Mouse (Mus musculus) liver, embryonic 14.5 days (tissue): ENCODE results near the gene Elmo1. TPM values are rescaled to one million over a fixed set of nuclear protein-coding genes. Genes with fewer than 3 reads are reported as not detected.

Source experiments
- ATAC-seq: fragments of 200-750 bp; cut with Nextera tagmentation; 2 replicates; pipeline ENCODE4 v1.8.0; 2017; ENCODE audit warnings: moderate number of reproducible peaks, mild to moderate bottlenecking, moderate library complexity; ENCODE audit not compliant: insufficient read depth
- DNase-seq, 3 experiments: peaks; one replicate each; pipeline ENCODE4 v3.0.0-alpha.2; 2012 to 2013; ENCODE audit warnings: low read depth in 3 of 3, low spot score in 3 of 3
- H3K27ac ChIP-seq: fragments of 300-500 bp; sonication (generic); 2 replicates; pipeline ENCODE4 v1.5.1; 2014; ENCODE audit warnings: moderate library complexity, mild to moderate bottlenecking, control low read depth, inconsistent platforms
- H3K27me3 ChIP-seq: fragments of 300-500 bp; sonication (generic); 2 replicates; pipeline ENCODE4 v1.6.1; 2014; ENCODE audit warnings: mild to moderate bottlenecking, low read length, moderate library complexity; ENCODE audit not compliant: control insufficient read depth, insufficient read depth
- H3K36me3 ChIP-seq: fragments of 300-500 bp; sonication (generic); replicated peaks from 2 replicates; pipeline ENCODE4 v1.6.1; 2014; ENCODE audit warnings: low read depth; ENCODE audit not compliant: control insufficient read depth, insufficient read depth
- H3K4me1 ChIP-seq, 2 experiments: fragments of 200-500 bp in 1 of 2; fragments of 300-500 bp in 1 of 2; sonication (generic) in 1 of 2; replicated peaks; 2 replicates each; pipeline ENCODE4 v1.6.1; 2012 to 2014; ENCODE audit warnings: antibody characterized with exemption in 1 of 2, inconsistent platforms in 1 of 2, low read length in 1 of 2; ENCODE audit not compliant: control insufficient read depth in 2 of 2, insufficient read depth in 2 of 2
- H3K4me2 ChIP-seq: fragments of 300-500 bp; sonication (generic); 2 replicates; pipeline ENCODE4 v1.6.1; 2014; ENCODE audit warnings: low read depth, mild to moderate bottlenecking, control low read depth, moderate library complexity
- H3K4me3 ChIP-seq, 2 experiments: fragments of 200-500 bp in 1 of 2; fragments of 300-500 bp in 1 of 2; sonication (generic) in 1 of 2; 2 replicates each; pipeline ENCODE4 v1.5.1; 2012 to 2014; ENCODE audit warnings: low read depth in 2 of 2, low read length in 2 of 2, mild to moderate bottlenecking in 2 of 2, control low read depth in 1 of 2, inconsistent platforms in 1 of 2, moderate library complexity in 1 of 2; ENCODE audit not compliant: insufficient read depth in 1 of 2
- H3K9ac ChIP-seq: fragments of 300-500 bp; sonication (generic); replicated peaks from 2 replicates; pipeline ENCODE4 v1.6.1; 2014; ENCODE audit warnings: mild to moderate bottlenecking, control low read depth, moderate library complexity
- H3K9me3 ChIP-seq: fragments of 300-500 bp; sonication (generic); 2 replicates; pipeline ENCODE4 v1.6.1; 2016; ENCODE audit warnings: low read length, mixed read lengths; ENCODE audit not compliant: control insufficient read depth
- CTCF ChIP-seq: IDR thresholded peaks from 2 replicates; pipeline ENCODE4 v1.5.1; 2016; ENCODE audit warnings: antibody characterized with exemption, low read depth, control low read depth
- EP300 ChIP-seq: IDR thresholded peaks from 2 replicates; pipeline ENCODE4 v1.6.1; 2016; ENCODE audit warnings: antibody characterized with exemption, low read depth
- WGBS: fragments of 180-500 bp; shearing (Covaris S2); extraction: QIAGEN DNeasy Blood & Tissue Kit; methylation state at CpG from one replicate; pipeline ENCODE4 v1.1.7; 2014; ENCODE audit not compliant: insufficient replicate concordance; 5-methylcytosine and 5-hydroxymethylcytosine counted together
- polyA plus RNA-seq, 2 experiments: library from polyadenylated mRNA; depleted of rRNA in 1 of 2; stranded (reverse) in 1 of 2; unstranded in 1 of 2; fragments of >200 nt; fragmentation: Nextera tagmentation in 1 of 2; extraction: Ambion mirVana in 1 of 2; gene quantifications; 2 replicates each; pipeline versions ENCODE4 v1.2.1 to v1.2.3; 2012 to 2014

The Elmo1 gene
- polyA plus RNA-seq, 2 experiments = 3.0 to 3.9 TPM

GRCm38 (mm10) chr13:20557156-20557555, 466.8 kb downstream of the Elmo1 start:
- 73% methylated on average over 8 of the region's 8 CpGs for WGBS
- Histone ChIP-seq H3K36me3 (no peaks in the 10 kb centered on the region), H3K4me1 (no peaks in the 10 kb centered on the region), H3K27ac (no peak overlapping the region), H3K27me3 (no peaks in the 10 kb centered on the region), H3K4me3 (no peak overlapping the region), H3K9ac (no peak overlapping the region), H3K4me2 (no peak overlapping the region), H3K9me3 (no peaks in the 10 kb centered on the region)
- no peak for DNase-seq
- ATAC-seq = no peak
- TF ChIP-seq CTCF = no peak
- TF ChIP-seq EP300 = no peak

DNA sequence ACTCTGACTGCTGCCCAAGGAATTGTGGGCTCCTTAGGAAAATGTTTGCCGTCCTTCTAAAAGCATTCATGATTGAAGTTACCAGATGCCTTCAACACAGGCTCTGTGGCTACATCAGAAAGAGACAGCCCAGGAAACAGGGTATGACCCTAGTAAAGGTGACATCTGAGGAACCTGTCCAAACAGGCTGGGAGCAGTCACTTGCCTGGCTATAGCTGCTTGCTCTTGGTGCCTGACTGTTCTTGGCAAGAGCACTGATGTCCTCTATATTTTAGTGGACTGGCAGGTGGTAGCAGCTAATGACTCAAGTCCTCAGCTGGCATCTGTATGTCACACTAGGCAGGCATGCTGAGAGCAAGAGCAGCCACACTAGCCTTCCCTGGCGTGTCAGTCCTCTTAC, 468.0 kb downstream of the Elmo1 start:
- H3K36me3 ChIP-seq = no peaks in the 10 kb centered on the region
- TF ChIP-seq EP300 (no peak), CTCF (no peak)
- no peak overlapping the region for H3K27ac ChIP-seq
- ATAC-seq (no peak), DNase-seq (no peak)
- H3K27me3 ChIP-seq = no peaks in the 10 kb centered on the region
- H3K4me3 ChIP-seq = no peak overlapping the region
- H3K4me2 ChIP-seq = no peak overlapping the region
- 63% methylated on average over 2 of the region's 2 CpGs for WGBS
- no peak overlapping the region for H3K9ac ChIP-seq
- no peaks in the 10 kb centered on the region for H3K9me3 ChIP-seq
- no peaks in the 10 kb centered on the region for H3K4me1 ChIP-seq

- Histone ChIP-seq H3K27ac (no peak overlapping the region), H3K27me3 (no peaks in the 10 kb centered on the region), H3K4me2 (no peak overlapping the region), H3K9ac (no peak overlapping the region), H3K4me3 (no peak overlapping the region), H3K36me3 (no peaks in the 10 kb centered on the region), H3K4me1 (no peaks in the 10 kb centered on the region), H3K9me3 (no peaks in the 10 kb centered on the region)
- DNase-seq = peak in 1 of 3 experiments; percentile 1
- 62% methylated on average over 9 of the region's 9 CpGs for WGBS
- no peak for ATAC-seq
- TF ChIP-seq EP300 (no peak), CTCF (peak; percentile 59)
Observed at GRCm38 (mm10) chr13:20564414-20564813, 474.0 kb downstream of the Elmo1 start.

GRCm38 (mm10) chr13:20575186-20575585, 484.8 kb downstream of the Elmo1 start:
- no peak overlapping the region for H3K4me2 ChIP-seq
- no peaks in the 10 kb centered on the region for H3K9me3 ChIP-seq
- H3K27me3 ChIP-seq = no peaks in the 10 kb centered on the region
- WGBS = 49% methylated on average over 2 of the region's 2 CpGs
- H3K4me3 ChIP-seq = no peak overlapping the region
- no peak for TF ChIP-seq EP300
- no peak for TF ChIP-seq CTCF
- ATAC-seq (no peak), DNase-seq (no peak)
- H3K27ac ChIP-seq = no peak overlapping the region
- H3K9ac ChIP-seq = no peak overlapping the region
- H3K4me1 ChIP-seq = no peaks in the 10 kb centered on the region
- H3K36me3 ChIP-seq = no peaks in the 10 kb centered on the region

GRCm38 (mm10) chr13:20585868-20586267, 495.5 kb downstream of the Elmo1 start:
- Histone ChIP-seq H3K27ac (no peak overlapping the region), H3K4me2 (no peak overlapping the region), H3K36me3 (no peaks in the 10 kb centered on the region), H3K27me3 (no peaks in the 10 kb centered on the region), H3K9me3 (no peaks in the 10 kb centered on the region), H3K4me1 (peaks cover 0 to 3% of the 10 kb centered on the region in 2 experiments; a peak in 1 of 4 replicates), H3K9ac (no peak overlapping the region), H3K4me3 (no peak overlapping the region)
- no peak for ATAC-seq
- DNase-seq = no peak
- TF ChIP-seq EP300 (no peak), CTCF (no peak)
- 66% methylated on average over 4 of the region's 4 CpGs for WGBS
